Mouse (Mus musculus): ENCODE measurements around the gene Cntn5. TPM values are rescaled to one million over a fixed set of nuclear protein-coding genes. Genes with fewer than 3 reads are reported as not detected.

Cntn5 gene
- not detected in 2 replicates for polyA plus RNA-seq (2012)

DNA sequence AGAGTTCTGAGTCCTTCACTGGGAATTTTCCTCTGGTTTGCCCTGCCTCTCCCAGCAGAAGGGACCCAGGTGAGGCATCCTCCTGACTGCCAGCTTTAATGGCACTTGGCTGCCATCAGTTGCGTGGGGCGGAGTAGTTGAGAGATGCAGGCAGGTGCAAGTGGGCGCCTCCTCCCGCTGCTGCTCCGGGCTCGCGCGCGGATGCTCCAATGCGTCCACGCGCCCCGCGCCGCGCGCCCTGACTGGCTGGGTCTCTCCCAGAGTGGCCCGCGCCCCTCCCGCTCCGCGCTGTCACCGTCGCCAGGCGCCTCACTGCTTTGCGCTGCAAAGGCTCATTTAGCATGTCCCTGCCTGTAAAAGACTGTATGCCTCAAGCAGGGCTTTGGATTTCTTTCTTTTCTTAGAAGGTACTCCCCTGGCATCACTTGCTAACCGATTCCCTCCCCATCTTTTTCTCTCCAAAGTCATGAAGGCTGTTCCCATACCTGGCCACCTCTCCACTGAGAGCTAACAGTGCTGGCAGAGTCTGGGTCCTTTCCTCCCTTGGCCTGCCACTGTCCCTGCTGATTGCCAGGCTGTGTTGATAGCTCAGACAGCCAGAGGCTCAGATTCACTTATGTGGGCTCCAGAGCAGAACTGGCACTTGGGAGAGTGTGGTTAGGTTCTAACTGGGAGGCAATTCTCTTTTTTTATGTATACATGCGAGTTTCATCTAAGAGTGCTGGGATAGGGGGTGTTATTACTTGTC lies at the start of gene Cntn5:
Cntn5 (minus strand) TSS at position 160 of the 748 bp plus-strand sequence.

Measured in megakaryocyte-erythroid progenitor cell, adult 5 weeks (primary cell).